Mouse (Mus musculus) ES-E14 (cell line): ENCODE measurements at regions not wholly inside any gene's neighbourhood (a gene's known extent, or its start where the extent isn't known, plus 50 kb on each side); places are given as distances from the start of the nearest gene placed in this dataset.

Experiments used
- CHD2 ChIP-seq: IDR thresholded peaks from 2 replicates; pipeline ENCODE4 v1.6.1; 2014; ENCODE audit warnings: mild to moderate bottlenecking, low read depth, low read length, inconsistent platforms
- HCFC1 ChIP-seq: IDR thresholded peaks from 2 replicates; pipeline ENCODE4 v1.6.1; 2012; ENCODE audit warnings: low read length, inconsistent platforms, borderline replicate concordance; ENCODE audit not compliant: insufficient read depth
- MAFK ChIP-seq: IDR thresholded peaks from 2 replicates; pipeline ENCODE4 v1.6.1; 2014; ENCODE audit warnings: mild to moderate bottlenecking, low read depth, low read length, inconsistent platforms; ENCODE audit not compliant: insufficient read depth
- ZC3H11A ChIP-seq: IDR thresholded peaks from 2 replicates; pipeline ENCODE4 v1.6.1; 2012; ENCODE audit warnings: low read depth, mild to moderate bottlenecking, inconsistent platforms, low read length, borderline replicate concordance
- ZNF384 ChIP-seq: IDR thresholded peaks from 2 replicates; pipeline ENCODE4 v1.6.1; 2012; ENCODE audit warnings: low read depth, low read length, inconsistent platforms

GRCm38 (mm10) chr1:19388864-19389505 is 180.3 kb downstream of the Tfap2b start:
- TF ChIP-seq MAFK (no peak), ZNF384 (no peak), ZC3H11A (no peak), CHD2 (no peak), HCFC1 (no peak)
